ENCODE assay signal across 5 mouse cellular contexts in genomic region chr17:41199417-41199816, GRCm38 (mm10).
DNase-seq lines count a peak whose midpoint lies in the region; TF ChIP-seq lines count a peak whose summit lies in the region.
"Not testable (repeated sequence)": the region's sequence is repeated elsewhere in the genome, so short reads cannot be mapped to it uniquely, and the experiment has no call there.

No protein-coding gene starts in this region.

- not testable (repeated sequence) for TF ChIP-seq CTCF in ES-Bruce4 (IDR thresholded peaks at IDR 0.05; ENCODE audit: low read depth, low read length)

- H3K27me3 ChIP-seq in ES-Bruce4 (ENCODE audit: control insufficient read depth, insufficient read depth, low read length, poor library complexity, severe bottlenecking), result not testable (repeated sequence)

- H3K36me3 ChIP-seq in ES-Bruce4 (ENCODE audit: control insufficient read depth, insufficient read depth, low read length, poor library complexity, severe bottlenecking); ES-E14 (ENCODE audit: control insufficient read depth, insufficient read depth, low read length, poor library complexity, severe bottlenecking): not testable (repeated sequence)

- H3K4me1 ChIP-seq in ES-Bruce4 (ENCODE audit: control insufficient read depth, insufficient read depth, low read length), result not testable (repeated sequence)
- H3K4me1 ChIP-seq in ES-E14 (ENCODE audit: control insufficient read depth in 2 of 2, insufficient read depth in 2 of 2, low read length in 2 of 2, poor library complexity in 1 of 2), result peaks cover 0 to 10% of the 10 kb centered on the region in 2 experiments; a peak in 1 of 4 replicates

- in situ Hi-C loops in ES-E14 (cut with MboI; ENCODE audit: low sequenced_read_pairs in 2 of 2, unreplicated experiment in 2 of 2), result not testable (repeated sequence)

- not testable (repeated sequence) for H3K4me3 ChIP-seq in ES-Bruce4 (ENCODE audit: low read depth, low read length); ES-E14 (ENCODE audit: insufficient read depth in 1 of 2, low read depth in 1 of 2, low read length in 2 of 2, poor library complexity in 1 of 2, severe bottlenecking in 1 of 2)

- H3K9me3 ChIP-seq in ES-Bruce4 (replicated peaks; ENCODE audit: control insufficient read depth, insufficient read depth, low read length, poor library complexity, severe bottlenecking); ES-E14 (ENCODE audit: control insufficient read depth, insufficient read depth, low read depth, low read length): not testable (repeated sequence)

- 0 out of 2 replicates have a peak, but pooled peaks have one; percentile 50 for TF ChIP-seq EP300 in ES-Bruce4 (IDR thresholded peaks at IDR 0.05; ENCODE audit: insufficient read depth, low read depth, low read length)

- H3K9ac ChIP-seq in ES-Bruce4 (ENCODE audit: low read depth, poor library complexity, severe bottlenecking); ES-E14 (ENCODE audit: insufficient read depth, low read depth, low read length, poor library complexity, severe bottlenecking): not testable (repeated sequence)

- TF ChIP-seq POLR2A in ES-Bruce4 (IDR thresholded peaks at IDR 0.05; ENCODE audit: insufficient read depth, low read length), result not testable (repeated sequence)

- peak; percentile 43 for DNase-seq in ES-CJ7 (ENCODE audit: low read depth, low spot score)
- DNase-seq in ES-E14 (ENCODE audit: low read depth, low spot score), result not testable (repeated sequence)
- DNase-seq in R1 (ENCODE audit: low read depth, low spot score), result peak; percentile 54
- DNase-seq in heart, adult 11 months, result peak; percentile 67

- peak overlapping the region; percentile 51; the same call in 1 of the 2 replicates for H3K27ac ChIP-seq in ES-Bruce4 (ENCODE audit: insufficient read depth, low read length)
- 0 out of 2 replicates have a peak overlapping the region, but pooled peaks have one; percentile 31 for H3K27ac ChIP-seq in ES-E14 (ENCODE audit: insufficient read depth, low read depth, low read length, poor library complexity, severe bottlenecking)
